Mouse (Mus musculus): ENCODE measurements around the gene Gm21866.
"Not testable (repeated sequence)": the region's sequence is repeated elsewhere in the genome, so short reads cannot be mapped to it uniquely, and the experiment has no call there.

Gene Gm21866

GRCm38 (mm10) chrY:13465479-13465878 is at the start of gene Gm21866:
Gene Gm21866, minus strand, starts transcription at chrY:13465579.
- not testable (repeated sequence) for DNase-seq (ENCODE audit: low spot score)

GRCm38 (mm10) chrY:13493726-13494125 is 28.3 kb upstream of the Gm21866 start, which contains the start of gene Gm20773:
Gene Gm20773, plus strand, starts transcription at chrY:13494026.
- not testable (repeated sequence) for DNase-seq (ENCODE audit: low spot score)

Data from ovary, postnatal 36 days (tissue).